Mouse (Mus musculus) gastrocnemius, adult 18-20 months (tissue): ENCODE measurements at regions not wholly inside any gene's neighbourhood (a gene's known extent, or its start where the extent isn't known, plus 50 kb on each side); places are given as distances from the start of the nearest gene placed in this dataset.

Experiments used
- DNase-seq: peaks from one replicate; pipeline ENCODE4 v3.0.0; 2021; ENCODE audit warnings: low spot score

GRCm38 (mm10) chr16:86544121-86544520 is 642.5 kb upstream of the Adamts5 start:
- no peak for DNase-seq

GRCm38 (mm10) chr16:86536479-86536878 is 634.9 kb upstream of the Adamts5 start:
- DNase-seq = no peak

GRCm38 (mm10) chr16:86524135-86524534 is 622.5 kb upstream of the Adamts5 start:
- DNase-seq = no peak

- DNase-seq = no peak
Measured at GRCm38 (mm10) chr16:86516935-86517334, 615.3 kb upstream of the Adamts5 start.

- DNase-seq = no peak
Measured at GRCm38 (mm10) chr16:86516144-86516543, 614.5 kb upstream of the Adamts5 start.

DNA sequence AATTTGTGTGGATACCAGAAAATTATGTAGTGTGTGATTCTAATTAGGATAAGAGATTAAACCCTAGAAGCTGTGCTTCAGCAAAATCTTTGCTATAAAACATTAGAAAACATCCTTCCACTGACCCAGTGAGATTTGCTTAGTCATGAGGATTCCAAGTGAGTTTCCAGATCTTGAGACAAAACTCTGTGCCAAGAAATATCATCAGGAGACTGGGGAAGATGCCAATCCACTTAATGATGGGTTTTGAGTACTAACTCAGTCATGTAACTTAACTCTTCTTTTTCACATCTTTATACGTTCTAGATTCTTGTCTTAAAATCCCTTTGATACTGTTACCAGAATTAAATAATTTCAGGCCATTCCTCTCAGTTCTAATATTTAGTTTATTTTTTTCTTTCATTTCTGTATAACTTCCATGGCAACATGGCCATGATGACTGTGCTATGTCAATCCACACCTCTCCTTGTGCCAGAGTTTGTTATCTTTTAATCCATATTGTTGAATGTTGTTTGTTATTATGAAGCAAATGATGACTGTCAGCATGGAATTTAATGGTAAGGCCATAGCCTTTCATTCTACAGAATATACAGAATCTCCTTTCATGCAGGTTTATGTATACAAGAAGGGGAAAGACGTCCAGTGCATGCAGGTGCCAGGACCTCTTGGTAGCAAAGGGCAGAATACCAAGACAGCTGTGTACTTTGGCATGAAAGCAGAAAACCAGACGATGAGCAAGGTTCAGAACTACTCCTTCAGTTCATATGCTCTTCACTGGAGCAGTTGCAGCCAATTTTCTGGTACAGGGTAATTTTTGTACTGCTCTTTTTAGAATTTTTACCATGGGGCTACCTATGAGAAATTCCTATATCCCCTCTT is 599.7 kb upstream of the Adamts5 start:
- peak; percentile 47 for DNase-seq

DNA sequence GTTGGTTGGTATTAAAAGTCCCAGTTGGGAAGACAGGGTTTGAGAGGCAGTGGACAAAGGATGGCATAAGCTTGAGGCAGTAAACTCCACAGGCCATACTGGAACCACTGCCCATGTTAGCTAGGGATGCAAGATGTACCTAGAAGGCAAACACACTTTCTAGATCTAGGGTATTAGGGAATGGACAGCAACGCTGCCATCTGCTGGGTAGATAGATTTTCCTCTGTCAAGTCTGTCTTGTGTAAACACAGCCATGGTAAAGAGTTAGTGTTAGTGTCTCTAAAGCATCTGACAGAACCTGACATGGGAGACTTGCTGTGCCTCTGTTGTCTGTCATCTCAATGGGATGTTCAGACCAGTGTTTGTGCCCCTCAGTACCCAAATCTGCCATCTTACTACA is 573.5 kb upstream of the Adamts5 start:
- DNase-seq = no peak

DNA sequence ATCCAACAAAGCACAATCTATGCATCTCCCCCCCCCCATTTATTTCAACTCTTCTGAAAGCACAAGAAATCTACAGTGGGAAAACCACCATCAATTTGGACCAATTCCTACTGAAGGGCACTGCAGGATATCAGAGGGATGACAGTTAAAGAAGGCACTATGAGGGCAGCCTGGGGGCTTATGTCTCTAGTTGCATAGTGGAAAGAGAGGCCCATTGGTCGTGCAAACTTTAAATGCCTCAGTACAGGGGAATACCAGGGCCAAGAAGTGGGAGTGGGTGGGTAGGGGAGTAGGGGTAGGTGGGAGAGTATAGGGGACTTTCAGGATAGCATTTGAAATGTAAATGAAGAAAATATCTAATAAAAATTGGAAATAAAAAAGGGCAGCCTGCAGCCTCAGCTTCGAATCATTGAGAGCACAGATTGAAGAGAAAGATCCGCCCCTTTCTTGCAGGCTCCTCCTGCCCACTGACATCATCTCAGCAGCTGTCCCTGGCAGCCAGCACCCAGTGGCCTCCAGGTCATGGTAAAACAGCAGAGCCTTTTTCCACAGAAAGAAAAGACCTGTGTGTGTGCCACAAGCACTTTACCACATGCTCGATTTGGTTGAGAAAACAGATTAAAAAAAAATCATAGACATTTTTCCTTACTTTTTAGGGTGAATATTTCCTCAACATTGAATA is 571.6 kb upstream of the Adamts5 start:
- peak; percentile 8 for DNase-seq

DNA sequence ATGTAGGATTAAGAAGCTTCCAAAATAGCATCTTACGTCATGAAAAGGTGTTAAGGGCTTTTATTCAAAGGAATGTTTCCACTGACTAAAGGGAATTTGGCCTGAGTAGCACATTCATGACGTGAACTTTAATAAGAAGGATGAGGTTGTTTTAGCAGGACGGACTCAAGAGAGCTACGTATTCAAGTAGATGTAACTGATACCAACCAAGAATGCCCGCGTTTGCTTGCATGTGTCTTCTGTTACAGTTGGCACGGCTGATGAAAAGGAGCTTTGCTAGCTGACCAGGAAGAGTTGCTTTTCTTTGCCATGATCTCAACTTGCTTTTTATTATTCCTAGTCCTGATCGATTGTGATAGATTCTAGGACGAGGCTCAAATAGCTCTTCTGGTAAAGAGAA is 559.4 kb upstream of the Adamts5 start:
- no peak for DNase-seq

DNA sequence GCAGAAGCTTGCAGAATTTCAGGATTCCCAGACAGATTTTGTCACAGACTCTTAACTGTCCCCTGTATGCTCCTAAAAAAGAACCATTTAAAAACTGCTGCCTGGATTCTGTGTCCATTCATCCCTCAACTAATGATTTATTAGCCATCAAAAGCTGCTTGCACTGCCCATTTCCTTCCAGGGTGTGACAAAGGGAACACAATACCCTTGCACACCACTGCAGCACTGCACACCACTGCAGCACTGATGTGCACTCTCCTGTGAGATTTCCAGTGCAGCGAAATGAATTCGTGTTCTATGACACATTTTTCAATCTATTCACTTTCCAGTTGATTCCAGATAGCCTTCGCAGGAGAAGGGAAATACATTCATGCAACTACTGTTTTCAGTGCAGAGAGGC is 555.0 kb upstream of the Adamts5 start:
- no peak for DNase-seq

DNA sequence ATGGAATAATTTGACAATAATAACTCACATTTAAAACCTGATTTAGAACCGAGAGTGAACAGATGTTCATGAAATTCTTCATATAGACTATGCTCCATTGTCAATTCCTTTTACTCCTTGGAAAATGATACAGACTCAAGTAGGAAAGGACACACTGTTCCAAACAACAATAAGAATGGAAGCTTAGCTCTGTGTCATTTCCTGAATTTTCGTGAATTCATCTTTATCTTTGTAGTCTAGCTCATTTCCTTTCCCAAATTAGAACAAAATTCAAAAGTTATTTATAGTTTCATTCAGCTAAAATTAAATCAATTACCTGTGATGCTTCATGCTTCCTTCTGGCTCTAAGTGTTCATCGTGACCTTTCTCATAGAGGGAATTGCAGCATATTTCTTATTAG is 553.2 kb upstream of the Adamts5 start:
- no peak for DNase-seq

GRCm38 (mm10) chr16:86454031-86454430 is 552.4 kb upstream of the Adamts5 start:
- no peak for DNase-seq

DNA sequence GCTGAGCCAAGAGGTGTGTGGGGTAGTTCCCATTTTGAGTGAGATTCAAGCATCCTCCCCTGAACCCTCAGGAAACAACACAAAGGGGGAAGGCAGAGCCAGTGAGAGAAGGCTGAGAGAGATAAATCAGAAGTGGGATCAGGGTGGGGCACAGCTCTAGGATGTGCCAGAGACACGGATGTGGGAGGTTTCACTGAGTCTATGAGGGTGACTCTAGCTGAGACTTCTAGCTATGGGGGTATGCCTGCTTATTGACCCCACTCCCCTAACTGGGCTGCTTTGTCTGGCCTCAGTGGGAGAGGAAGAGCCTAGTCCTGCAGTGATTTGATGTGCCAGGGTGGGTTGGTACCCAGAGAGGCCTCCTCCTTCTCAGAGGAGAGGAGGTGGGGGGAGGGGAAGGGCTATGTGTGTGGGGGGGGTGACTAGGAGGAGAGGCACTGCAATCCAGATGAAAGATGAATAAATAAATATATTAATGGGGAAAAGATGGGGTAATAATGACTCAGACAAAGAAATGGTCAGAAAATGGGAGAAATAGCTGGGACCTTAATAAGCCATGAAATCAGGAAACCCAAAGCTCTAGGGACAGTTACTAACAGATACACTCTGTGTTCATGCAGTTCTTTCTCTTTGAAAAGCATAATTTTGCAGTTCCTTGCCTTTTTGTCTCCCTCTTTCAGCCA is 547.0 kb upstream of the Adamts5 start:
- no peak for DNase-seq

DNA sequence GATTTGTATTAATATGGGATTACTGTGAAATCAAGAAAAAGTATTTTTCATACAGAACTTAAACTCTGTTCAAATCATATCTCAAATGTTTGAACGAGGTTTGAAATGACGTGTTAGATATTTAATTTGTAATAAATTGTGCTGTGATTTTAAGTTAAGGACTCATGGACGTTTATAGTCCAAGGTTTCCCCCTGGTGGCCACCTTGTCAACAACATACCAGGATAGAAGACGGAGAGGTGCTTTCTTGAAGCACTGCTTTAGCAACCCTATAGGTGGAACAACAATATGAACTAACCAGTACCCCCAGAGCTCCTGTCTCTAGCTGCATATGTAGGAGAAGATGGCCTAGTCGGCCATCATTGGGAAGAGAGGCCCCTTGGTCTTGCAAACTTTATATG is 517.8 kb upstream of the Adamts5 start:
- DNase-seq = peak; percentile 71

DNA sequence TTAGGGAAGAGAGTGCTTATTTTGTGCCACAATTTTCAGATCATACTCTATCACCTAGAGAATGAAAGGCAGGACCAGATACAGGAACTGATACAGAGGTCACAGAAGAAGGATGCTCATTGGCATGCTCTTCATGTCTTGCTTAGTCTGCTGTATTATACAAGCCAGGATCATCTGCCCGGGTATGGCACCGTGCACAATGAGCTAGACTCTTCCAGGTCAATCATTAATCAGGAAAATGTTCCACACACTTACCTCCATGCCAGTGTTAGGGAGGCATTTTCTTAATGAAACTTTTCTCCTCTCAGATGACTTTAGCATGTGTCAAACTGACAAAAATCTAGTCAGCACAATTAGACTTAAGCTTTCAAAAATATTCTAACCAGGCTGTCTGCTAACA is 502.7 kb upstream of the Adamts5 start:
- no peak for DNase-seq

GRCm38 (mm10) chr16:86401381-86401780 is 499.8 kb upstream of the Adamts5 start:
- DNase-seq = no peak

- no peak for DNase-seq
Measured at GRCm38 (mm10) chr16:86399288-86399687, 497.7 kb upstream of the Adamts5 start.

GRCm38 (mm10) chr16:86397521-86397920 is 495.9 kb upstream of the Adamts5 start:
- DNase-seq = no peak

GRCm38 (mm10) chr16:86389063-86389723 is 487.6 kb upstream of the Adamts5 start:
- no peak for DNase-seq

- no peak for DNase-seq
Measured at GRCm38 (mm10) chr16:86388128-86388527, 486.5 kb upstream of the Adamts5 start.

DNA sequence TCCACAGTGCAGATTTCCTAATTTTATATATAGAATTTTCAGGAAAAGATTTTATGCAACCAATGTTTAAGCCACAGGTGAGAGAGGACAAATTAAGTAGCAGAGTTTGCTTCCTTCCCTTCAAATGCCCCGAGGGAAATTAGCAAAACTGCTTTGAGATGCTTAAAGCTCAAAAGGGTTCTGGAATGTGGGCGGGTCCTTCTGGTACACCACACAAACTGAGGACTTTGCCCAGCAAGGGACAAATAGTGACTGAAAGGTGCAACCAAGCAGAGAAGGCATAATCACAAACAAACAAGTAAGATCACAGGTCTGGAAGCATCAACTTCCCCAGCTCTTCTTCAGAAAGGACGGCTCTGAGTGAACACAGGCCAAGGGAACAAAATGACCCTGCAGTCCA is 476.4 kb upstream of the Adamts5 start:
- DNase-seq = no peak

- no peak for DNase-seq
Measured at GRCm38 (mm10) chr16:86371652-86372051, 470.0 kb upstream of the Adamts5 start.
